Mouse (Mus musculus) frontal cortex, postnatal 36 days (tissue): ENCODE results near the gene 3830417A13Rik.

Experiments
- DNase-seq, 2 experiments: peaks; one replicate each; pipeline ENCODE4 v3.0.0; 2022; ENCODE audit warnings: low spot score in 2 of 2

Gene 3830417A13Rik

GRCm38 (mm10) chrX:64173248-64173647, at the start of gene 3830417A13Rik:
Gene 3830417A13Rik (plus strand): TSS chrX:64173548.
- no peak for DNase-seq

- no peak for DNase-seq
These were observed 21.2 kb upstream of the 3830417A13Rik start, which contains the start of gene Gm6760 for GRCm38 (mm10) chrX:64152098-64152497. Gene Gm6760 (minus strand): TSS chrX:64152198.

GRCm38 (mm10) chrX:64181246-64181645, 7.9 kb downstream of the 3830417A13Rik start:
- DNase-seq, result no peak
